Mouse (Mus musculus): Measurements from ENCODE around the gene Arih2.

- TF ChIP-seq E2F4 (IDR thresholded peaks at IDR 0.05; ENCODE audit: insufficient read depth) (no peak), MAX (IDR thresholded peaks at IDR 0.05; ENCODE audit: low read depth) (no peak), TCF12 (IDR thresholded peaks at IDR 0.05; ENCODE audit: insufficient read depth, poor library complexity, severe bottlenecking) (no peak), POLR2AphosphoS2 (IDR thresholded peaks at IDR 0.05; ENCODE audit: insufficient read length, low read depth) (no peak), POLR2A (IDR thresholded peaks at IDR 0.05; ENCODE audit: insufficient read length, low read depth) (no peak), MYOG (IDR thresholded peaks at IDR 0.05; ENCODE audit: control insufficient read depth in 1 of 3, insufficient read depth in 1 of 3, insufficient read length in 2 of 3, low read depth in 2 of 3) (no peak)
These were observed 60.0 kb downstream of the Arih2 start for GRCm38 (mm10) chr9:108589229-108589628.

Data from myocyte (in vitro differentiated cells).